Comparison of ENCODE assay signal across 26 mouse cellular contexts in the genomic region with DNA sequence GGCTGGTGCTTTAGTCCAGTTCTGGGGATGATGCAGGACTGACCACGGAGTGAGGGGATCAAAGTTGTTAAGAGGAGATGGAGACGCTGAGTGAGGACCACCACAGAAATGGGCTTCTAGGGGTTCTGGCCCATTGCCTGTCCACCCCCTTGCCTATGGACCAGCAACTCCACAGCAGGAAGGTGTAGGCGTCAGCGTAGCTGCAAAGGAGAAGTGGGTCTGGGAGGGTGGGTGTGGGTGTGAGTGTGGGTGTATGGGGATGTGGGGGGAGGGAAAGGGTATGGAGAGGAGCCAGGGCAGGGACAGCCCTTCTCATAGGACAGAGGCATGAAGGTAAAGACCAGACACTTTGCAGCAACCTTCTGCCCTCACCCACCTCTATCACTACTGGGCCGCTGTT. TPM values are rescaled to one million over a fixed set of nuclear protein-coding genes. Genes with fewer than 3 reads are reported as not detected.
DNase-seq lines count a peak whose midpoint lies in the region; ATAC-seq and TF ChIP-seq lines count a peak whose summit lies in the region.
"Had no signal": no experiment of that assay in that cellular context is flagged by ENCODE, and none has a peak within 500 bp of the region (broad histone marks: within the 10 kb centered on the region; RNA-seq: fewer than 3 reads in every experiment).

No protein-coding gene starts in this region.

- intact Hi-C loops in gastrocnemius, adult 2 months (cut with DNase I), result no loop called here

- no peak for TF ChIP-seq CTCF in gastrocnemius, adult 2 months (IDR thresholded peaks at IDR 0.05)

- H3K27ac ChIP-seq in gastrocnemius, adult 2 months, result no peak overlapping the region
- H3K27ac ChIP-seq: embryonic facial prominence, embryonic 12.5 days; embryonic facial prominence, embryonic 15.5 days; hindbrain, embryonic 12.5 days; hindbrain, embryonic 15.5 days had no signal

- 0 out of 2 replicates have a peak, but pooled peaks have one; percentile 14 for ATAC-seq in common myeloid progenitor, adult 5-6 weeks (replicated peaks; ENCODE audit: low read depth, poor library complexity, severe bottlenecking)
- ATAC-seq: activated CD4-positive, CD25-positive, alpha-beta regulatory T cell, adult 4 months; forebrain, embryonic 14.5 days; forebrain, postnatal 0 days; intestine, postnatal 0 days had no signal

- peak; percentile 13 for DNase-seq in cerebellum, adult 8-10 months
- DNase-seq in cerebellum, adult 18-20 months, result no peak
- peak; percentile 55 to 62 for DNase-seq in spleen, postnatal 36 days (ENCODE audit: low spot score in 2 of 2)
- no peak for DNase-seq in spleen, adult 18-20 months
- no peak for DNase-seq in thymus, adult 18-20 months
- no peak for DNase-seq in gastrocnemius, adult 2 months
- DNase-seq: adrenal gland, adult 8-10 months; adrenal gland, postnatal 25 days; B cell, adult 2 months; cerebellum, adult 11 months; forebrain, postnatal 0 days; gastrocnemius, postnatal 36 days; heart, adult 11 months had no signal

- H3K4me3 ChIP-seq in gastrocnemius, adult 2 months, result no peak overlapping the region
- H3K4me3 ChIP-seq: embryonic facial prominence, embryonic 12.5 days; embryonic facial prominence, embryonic 15.5 days; hindbrain, embryonic 12.5 days; hindbrain, embryonic 15.5 days had no signal

RNA-seq across cellular contexts. Expression of gene Tnfrsf13c, which starts 1.6 kb away (rescaled TPM):
- total RNA-seq in common myeloid progenitor, adult 5-6 weeks (2017), result 2.7 and 5.9 TPM in 2 replicates
- not detected for total RNA-seq in gastrocnemius, adult 2 months (2021)
- total RNA-seq: gastrocnemius, adult 8-10 months; gastrocnemius, postnatal 36 days had no signal

RNA-seq across cellular contexts. Expression of gene Shisa8, which starts 13.2 kb away (rescaled TPM):
- 3.1 and 4.8 TPM in 2 replicates for total RNA-seq in common myeloid progenitor, adult 5-6 weeks (2017)
- not detected for total RNA-seq in gastrocnemius, adult 2 months (2021)
- total RNA-seq: gastrocnemius, adult 8-10 months; gastrocnemius, postnatal 36 days had no signal

RNA-seq across cellular contexts. Expression of gene Cenpm, which starts 18.8 kb away (rescaled TPM):
- total RNA-seq in common myeloid progenitor, adult 5-6 weeks (2017), result 19.4 and 30.6 TPM in 2 replicates
- total RNA-seq in gastrocnemius, adult 2 months (2021), result not detected
- total RNA-seq: gastrocnemius, adult 8-10 months had no signal

RNA-seq across cellular contexts. Expression of gene 1500009C09Rik, which starts 26.4 kb away (rescaled TPM):
- total RNA-seq in common myeloid progenitor, adult 5-6 weeks (2017), result not detected in 2 replicates
- total RNA-seq in gastrocnemius, adult 2 months (2021), result not detected
- total RNA-seq: adrenal gland, postnatal 25 days; CH12.LX; gastrocnemius, adult 8-10 months; gastrocnemius, postnatal 36 days; heart, adult 8-10 months; heart, postnatal 25 days; hematopoietic stem cell, adult 5-6 weeks had no signal

RNA-seq across cellular contexts. Expression of gene Sept3, which starts 48.9 kb away (rescaled TPM):
- 0.23 and 0.44 TPM in 2 replicates for total RNA-seq in common myeloid progenitor, adult 5-6 weeks (2017)
- under 1 TPM; 0.41 to 0.45 TPM for total RNA-seq in gastrocnemius, adult 2 months (2021)

Comparison
In these comparisons a context has a peak if more than half of its experiments do, and no peak if none do; other contexts are left out.
1. DNase-seq: peak in cerebellum, adult 8-10 months (single experiment) and spleen, postnatal 36 days (2 of 2); none in cerebellum, adult 18-20 months (0 of 2), spleen, adult 18-20 months (0 of 2), thymus, adult 18-20 months (0 of 2) and gastrocnemius, adult 2 months (single experiment).
2. RNA of gene Cenpm, which starts 18.8 kb away (total RNA-seq): 19.4 to 30.6 TPM in common myeloid progenitor, adult 5-6 weeks; not detected in gastrocnemius, adult 2 months; every median in the first group is over 10 times any median in the second.